Mouse (Mus musculus): ENCODE measurements around the gene Vipas39. TPM values are rescaled to one million over a fixed set of nuclear protein-coding genes. Genes with fewer than 3 reads are reported as not detected.
A peak's percentile ranks its signal among the peaks of the same experiment; 100 is the strongest.
"Not testable (repeated sequence)": the region's sequence is repeated elsewhere in the genome, so short reads cannot be mapped to it uniquely, and the experiment has no call there.

Vipas39 gene
- polyA plus RNA-seq, 1 experiment from 2014 or later: 58.9 TPM

- H3K27ac ChIP-seq; H3K4me2 ChIP-seq (replicated peaks); H3K9me3 ChIP-seq (ENCODE audit: control insufficient read depth, low read length); ATAC-seq (ENCODE audit: low FRiP score); H3K9ac ChIP-seq; DNase-seq (ENCODE audit: low spot score); H3K4me1 ChIP-seq (replicated peaks; ENCODE audit: control insufficient read depth, insufficient read depth, low read length); H3K4me3 ChIP-seq (replicated peaks; ENCODE audit: low read length); H3K27me3 ChIP-seq (ENCODE audit: control insufficient read depth, insufficient read depth, low read length): not testable (repeated sequence)
- H3K36me3 ChIP-seq (replicated peaks; ENCODE audit: control insufficient read depth, insufficient read depth): peaks cover 44% of the 10 kb centered on the region
- 95% methylated on average over 4 of the region's 4 CpGs for WGBS
Measured at GRCm38 (mm10) chr12:87277251-87277650, 11.2 kb upstream of the Vipas39 start.

- no peak overlapping the region for H3K4me3 ChIP-seq (replicated peaks; ENCODE audit: low read length)
- H3K9ac ChIP-seq: no peak overlapping the region
- ATAC-seq (ENCODE audit: low FRiP score): no peak
- no peak for DNase-seq (ENCODE audit: low spot score)
- no peaks in the 10 kb centered on the region for H3K4me1 ChIP-seq (replicated peaks; ENCODE audit: control insufficient read depth, insufficient read depth, low read length)
- peaks cover 65% of the 10 kb centered on the region for H3K36me3 ChIP-seq (replicated peaks; ENCODE audit: control insufficient read depth, insufficient read depth)
- 89% methylated on average over 9 of the region's 9 CpGs for WGBS
- H3K27me3 ChIP-seq (ENCODE audit: control insufficient read depth, insufficient read depth, low read length): no peaks in the 10 kb centered on the region
- H3K9me3 ChIP-seq (ENCODE audit: control insufficient read depth, low read length): no peaks in the 10 kb centered on the region
- H3K4me2 ChIP-seq (replicated peaks): no peak overlapping the region
- H3K27ac ChIP-seq: no peak overlapping the region
Measured at GRCm38 (mm10) chr12:87274853-87275831, 9.1 kb upstream of the Vipas39 start.

DNA sequence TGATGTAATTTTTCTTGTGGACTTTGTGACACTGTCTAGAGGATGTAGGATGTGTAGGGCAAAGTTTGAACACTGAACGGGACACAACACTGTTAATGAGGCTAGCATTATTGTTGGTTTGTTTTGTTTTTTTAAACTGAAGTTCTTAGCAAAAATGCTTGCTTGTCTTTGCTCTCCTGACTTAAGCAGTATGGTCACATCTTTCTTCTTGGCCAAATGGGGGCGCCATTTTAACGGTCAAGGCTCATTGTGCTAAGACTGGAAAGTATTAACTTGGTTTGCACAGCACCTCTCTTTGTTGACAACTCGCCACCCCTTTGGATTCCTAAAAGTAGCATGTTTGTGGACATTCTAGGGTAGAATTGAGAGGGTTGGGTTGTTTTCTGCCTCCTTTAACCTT, 1.6 kb upstream of the Vipas39 start:
- H3K36me3 ChIP-seq (replicated peaks; ENCODE audit: control insufficient read depth, insufficient read depth): peaks cover 50% of the 10 kb centered on the region
- peak overlapping the region; percentile 82 for H3K9ac ChIP-seq
- no peak for DNase-seq (ENCODE audit: low spot score)
- WGBS: 38% methylated on average over 4 of the region's 4 CpGs
- ATAC-seq (ENCODE audit: low FRiP score): no peak
- peak overlapping the region; percentile 78 for H3K4me2 ChIP-seq (replicated peaks)
- H3K4me1 ChIP-seq (replicated peaks; ENCODE audit: control insufficient read depth, insufficient read depth, low read length): peaks cover 23% of the 10 kb centered on the region
- H3K27ac ChIP-seq: no peak overlapping the region
- H3K27me3 ChIP-seq (ENCODE audit: control insufficient read depth, insufficient read depth, low read length): no peaks in the 10 kb centered on the region
- no peaks in the 10 kb centered on the region for H3K9me3 ChIP-seq (ENCODE audit: control insufficient read depth, low read length)
- H3K4me3 ChIP-seq (replicated peaks; ENCODE audit: low read length): peak overlapping the region; percentile 72

DNA sequence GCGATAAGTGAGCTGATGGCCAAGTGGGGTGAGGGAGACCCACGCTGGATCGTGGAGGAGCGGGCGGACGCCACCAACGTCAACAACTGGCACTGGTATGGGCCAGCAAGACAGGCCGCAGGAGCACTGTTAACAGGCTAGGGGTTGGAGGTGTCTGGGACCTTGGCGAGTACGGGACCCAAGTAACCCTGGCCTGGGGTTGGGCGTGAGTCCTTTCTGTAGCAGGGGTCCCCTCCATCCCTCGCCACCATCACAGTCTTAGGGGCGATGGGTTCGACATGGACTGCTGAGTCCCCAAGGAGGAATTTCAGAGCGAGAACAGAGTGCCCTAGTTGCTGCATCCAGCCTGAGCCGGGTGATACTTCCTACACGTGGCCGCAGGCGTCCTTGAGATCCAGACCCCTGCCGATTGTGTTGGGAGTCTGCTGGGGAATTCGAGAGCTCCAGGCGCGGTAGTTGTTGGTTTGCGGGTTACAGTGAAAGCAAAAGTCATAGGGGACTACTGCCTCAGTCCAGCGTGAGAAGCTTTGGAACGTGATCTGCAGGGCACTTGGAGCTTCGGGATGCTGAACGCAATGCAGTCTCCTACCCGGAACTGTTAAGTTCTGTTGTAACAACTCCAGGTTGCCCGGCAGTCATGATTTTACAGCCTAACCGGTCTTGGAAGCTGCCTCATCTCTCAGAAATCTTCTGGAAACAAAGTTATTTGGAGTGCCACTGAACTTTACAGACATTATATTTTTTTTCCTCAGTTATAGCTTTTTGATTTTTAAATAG, 959 bp upstream of the Vipas39 start:
- H3K4me3 ChIP-seq (replicated peaks; ENCODE audit: low read length): peak overlapping the region; percentile 72
- peak overlapping the region; percentile 79 for H3K27ac ChIP-seq
- ATAC-seq (ENCODE audit: low FRiP score) (peak; percentile 65), DNase-seq (ENCODE audit: low spot score) (peak; percentile 42)
- H3K4me1 ChIP-seq (replicated peaks; ENCODE audit: control insufficient read depth, insufficient read depth, low read length): peaks cover 23% of the 10 kb centered on the region
- peak overlapping the region; percentile 82 for H3K9ac ChIP-seq
- H3K27me3 ChIP-seq (ENCODE audit: control insufficient read depth, insufficient read depth, low read length): no peaks in the 10 kb centered on the region
- peaks cover 49% of the 10 kb centered on the region for H3K36me3 ChIP-seq (replicated peaks; ENCODE audit: control insufficient read depth, insufficient read depth)
- no peaks in the 10 kb centered on the region for H3K9me3 ChIP-seq (ENCODE audit: control insufficient read depth, low read length)
- H3K4me2 ChIP-seq (replicated peaks): peak overlapping the region; percentile 78
- under 1% methylated on average over 31 of the region's 31 CpGs for WGBS

DNA sequence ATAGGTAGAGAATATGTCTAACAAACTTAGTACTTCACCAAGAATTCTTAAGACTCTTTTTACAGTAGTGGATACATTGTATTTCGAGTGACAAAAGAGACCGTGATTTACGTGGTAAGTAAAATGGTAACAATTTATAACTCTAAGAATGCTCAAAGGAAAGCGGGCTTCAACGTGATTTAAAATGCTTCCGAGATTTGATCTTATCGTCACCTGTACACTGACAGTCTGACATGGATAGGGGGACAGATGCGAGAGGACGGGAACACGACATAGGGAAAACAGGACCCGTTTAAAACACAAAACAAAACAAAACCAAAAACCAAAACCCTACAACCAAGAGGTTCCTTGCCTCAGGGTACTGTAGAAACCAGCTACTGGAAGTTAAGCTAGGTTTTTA, 612 bp downstream of the Vipas39 start:
- H3K9ac ChIP-seq: peak overlapping the region; percentile 82

DNA sequence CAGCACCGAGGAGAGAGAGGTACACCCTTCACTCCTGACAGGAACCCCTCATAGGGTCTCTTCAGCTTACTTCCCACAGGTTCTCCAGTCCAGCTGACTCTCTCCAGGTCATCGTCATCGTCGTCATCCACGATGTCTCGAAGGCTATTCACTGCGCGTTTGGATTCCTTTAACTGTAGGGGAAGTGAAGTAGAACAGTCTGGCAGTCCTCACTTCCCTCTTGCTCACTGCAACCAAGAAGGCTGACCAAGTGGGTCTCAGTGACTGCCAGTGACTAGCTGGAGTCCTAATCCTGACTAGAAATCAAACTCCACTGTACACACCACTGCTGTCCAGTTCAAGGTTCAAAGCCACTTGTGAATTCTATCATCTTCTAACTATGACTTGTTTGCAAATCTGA, 5.5 kb downstream of the Vipas39 start:
- no peak overlapping the region for H3K4me2 ChIP-seq (replicated peaks)
- no peak overlapping the region for H3K9ac ChIP-seq
- H3K9me3 ChIP-seq (ENCODE audit: control insufficient read depth, low read length): no peaks in the 10 kb centered on the region
- ATAC-seq (ENCODE audit: low FRiP score) (no peak), DNase-seq (ENCODE audit: low spot score) (no peak)
- H3K4me1 ChIP-seq (replicated peaks; ENCODE audit: control insufficient read depth, insufficient read depth, low read length): 0 out of 2 replicates have a peak, but pooled peaks cover 10% of the 10 kb centered on the region
- H3K36me3 ChIP-seq (replicated peaks; ENCODE audit: control insufficient read depth, insufficient read depth): peaks cover 79% of the 10 kb centered on the region
- H3K27me3 ChIP-seq (ENCODE audit: control insufficient read depth, insufficient read depth, low read length): no peaks in the 10 kb centered on the region
- no peak overlapping the region for H3K27ac ChIP-seq
- no peak overlapping the region for H3K4me3 ChIP-seq (replicated peaks; ENCODE audit: low read length)
- WGBS: 97% methylated on average over 8 of the region's 8 CpGs

More for the DNA sequence above, 612 bp downstream of the Vipas39 start:
- Histone ChIP-seq H3K4me3 (replicated peaks; ENCODE audit: low read length) (peak overlapping the region; percentile 72), H3K9me3 (ENCODE audit: control insufficient read depth, low read length) (no peaks in the 10 kb centered on the region), H3K4me1 (replicated peaks; ENCODE audit: control insufficient read depth, insufficient read depth, low read length) (peaks cover 23% of the 10 kb centered on the region), H3K36me3 (replicated peaks; ENCODE audit: control insufficient read depth, insufficient read depth) (peaks cover 48% of the 10 kb centered on the region), H3K4me2 (replicated peaks) (peak overlapping the region; percentile 69), H3K27ac (peak overlapping the region; percentile 79), H3K27me3 (ENCODE audit: control insufficient read depth, insufficient read depth, low read length) (no peaks in the 10 kb centered on the region)
- no peak for ATAC-seq (ENCODE audit: low FRiP score)
- WGBS: 26% methylated on average over 11 of the region's 11 CpGs
- DNase-seq (ENCODE audit: low spot score): no peak

GRCm38 (mm10) chr12:87256629-87257028, 9.4 kb downstream of the Vipas39 start:
- Histone ChIP-seq H3K9me3 (ENCODE audit: control insufficient read depth, low read length) (no peaks in the 10 kb centered on the region), H3K27me3 (ENCODE audit: control insufficient read depth, insufficient read depth, low read length) (no peaks in the 10 kb centered on the region), H3K27ac (no peak overlapping the region), H3K36me3 (replicated peaks; ENCODE audit: control insufficient read depth, insufficient read depth) (peaks cover 91% of the 10 kb centered on the region), H3K9ac (no peak overlapping the region), H3K4me3 (replicated peaks; ENCODE audit: low read length) (no peak overlapping the region), H3K4me1 (replicated peaks; ENCODE audit: control insufficient read depth, insufficient read depth, low read length) (no peaks in the 10 kb centered on the region), H3K4me2 (replicated peaks) (no peak overlapping the region)
- DNase-seq (ENCODE audit: low spot score): no peak
- ATAC-seq (ENCODE audit: low FRiP score): no peak
- 97% methylated on average over 5 of the region's 5 CpGs for WGBS

- DNase-seq (ENCODE audit: low spot score) (no peak), ATAC-seq (ENCODE audit: low FRiP score) (no peak)
- Histone ChIP-seq H3K9me3 (ENCODE audit: control insufficient read depth, low read length) (no peaks in the 10 kb centered on the region), H3K4me3 (replicated peaks; ENCODE audit: low read length) (no peak overlapping the region), H3K4me1 (replicated peaks; ENCODE audit: control insufficient read depth, insufficient read depth, low read length) (no peaks in the 10 kb centered on the region), H3K4me2 (replicated peaks) (no peak overlapping the region), H3K27me3 (ENCODE audit: control insufficient read depth, insufficient read depth, low read length) (no peaks in the 10 kb centered on the region), H3K27ac (no peak overlapping the region), H3K36me3 (replicated peaks; ENCODE audit: control insufficient read depth, insufficient read depth) (peaks cover 93% of the 10 kb centered on the region), H3K9ac (no peak overlapping the region)
- WGBS: 94% methylated on average over 6 of the region's 6 CpGs
Measured at GRCm38 (mm10) chr12:87253878-87254277, 12.2 kb downstream of the Vipas39 start.

DNA sequence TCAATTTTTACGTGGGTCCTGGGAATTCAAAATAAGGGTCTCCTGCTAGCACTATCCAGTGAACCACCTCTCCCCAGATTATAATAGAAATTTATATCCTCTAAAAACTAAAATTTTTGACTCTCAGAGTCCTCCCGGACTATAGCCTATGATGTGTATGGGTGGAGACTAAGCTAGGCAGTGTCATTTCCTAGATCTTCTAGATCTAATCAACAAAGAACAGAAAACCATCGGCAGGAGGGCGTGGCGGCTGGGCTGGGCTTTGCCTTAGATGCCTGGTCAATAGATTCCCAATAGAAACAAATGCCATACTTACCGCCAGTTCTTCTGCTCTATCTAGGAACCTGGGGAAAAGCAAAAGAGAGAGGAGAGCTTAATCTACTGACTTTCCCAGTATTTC, 15.9 kb downstream of the Vipas39 start:
- Histone ChIP-seq H3K27me3 (ENCODE audit: control insufficient read depth, insufficient read depth, low read length) (no peaks in the 10 kb centered on the region), H3K36me3 (replicated peaks; ENCODE audit: control insufficient read depth, insufficient read depth) (peaks cover 88% of the 10 kb centered on the region), H3K4me2 (replicated peaks) (no peak overlapping the region), H3K9ac (no peak overlapping the region), H3K27ac (no peak overlapping the region), H3K9me3 (ENCODE audit: control insufficient read depth, low read length) (no peaks in the 10 kb centered on the region), H3K4me3 (replicated peaks; ENCODE audit: low read length) (no peak overlapping the region), H3K4me1 (replicated peaks; ENCODE audit: control insufficient read depth, insufficient read depth, low read length) (no peaks in the 10 kb centered on the region)
- DNase-seq (ENCODE audit: low spot score): no peak
- ATAC-seq (ENCODE audit: low FRiP score): no peak
- 97% methylated on average over 6 of the region's 6 CpGs for WGBS
